Mouse (Mus musculus) left cerebral cortex, postnatal 36 days (tissue): ENCODE measurements around the gene Themis. TPM values are rescaled to one million over a fixed set of nuclear protein-coding genes. Genes with fewer than 3 reads are reported as not detected.

ENCODE experiments used
- DNase-seq, 2 experiments: peaks; one replicate each; pipeline ENCODE4 v3.0.0; 2021 to 2022; ENCODE audit warnings: low spot score in 2 of 2, mixed read lengths in 1 of 2
- intact Hi-C: fragments of 180-260 bp; cut with DNase I; formaldehyde crosslinking; loops from one replicate; pipeline ENCODE4 v1.15.1; 2025
- total RNA-seq, 2 experiments: library from RNA; stranded (reverse); gene quantifications; 2 replicates each; pipeline ENCODE4 v1.2.3; 2021

Themis gene
- not detected for total RNA-seq

- intact Hi-C loops: no loop called here
- no peak for DNase-seq
These were observed at the start of gene Themis for GRCm38 (mm10) chr10:28668261-28668660. TSS of gene Themis (plus strand) at chr10:28668360.

- no peak for DNase-seq
- intact Hi-C loops: no loop called here
These were observed 48.7 kb upstream of the Themis start for GRCm38 (mm10) chr10:28619415-28619814.

- DNase-seq: no peak
- intact Hi-C loops: no loop called here
These were observed 32.1 kb upstream of the Themis start for GRCm38 (mm10) chr10:28636096-28636495.

- DNase-seq: no peak
- intact Hi-C loops: no loop called here
These were observed 26.3 kb upstream of the Themis start for GRCm38 (mm10) chr10:28641887-28642286.

GRCm38 (mm10) chr10:28647855-28648254 lies 20.3 kb upstream of the Themis start:
- intact Hi-C loops: no loop called here
- no peak for DNase-seq

- no peak for DNase-seq
- intact Hi-C loops: no loop called here
These were observed 18.9 kb upstream of the Themis start for GRCm38 (mm10) chr10:28649109-28649899.

GRCm38 (mm10) chr10:28649900-28650160 lies 18.3 kb upstream of the Themis start:
- DNase-seq: no peak
- intact Hi-C loops: no loop called here

GRCm38 (mm10) chr10:28651910-28652309 lies 16.2 kb upstream of the Themis start:
- DNase-seq: no peak
- intact Hi-C loops: no loop called here

- no peak for DNase-seq
- intact Hi-C loops: no loop called here
These were observed 13.4 kb upstream of the Themis start for GRCm38 (mm10) chr10:28654733-28655132.

GRCm38 (mm10) chr10:28665141-28665540 lies 3.0 kb upstream of the Themis start:
- intact Hi-C loops: no loop called here
- DNase-seq: no peak

GRCm38 (mm10) chr10:28673931-28674330 lies 5.8 kb downstream of the Themis start:
- DNase-seq: no peak

GRCm38 (mm10) chr10:28675337-28675736 lies 7.2 kb downstream of the Themis start:
- intact Hi-C loops: no loop called here
- no peak for DNase-seq

More at GRCm38 (mm10) chr10:28673931-28674330, 5.8 kb downstream of the Themis start:
- intact Hi-C loops: no loop called here

GRCm38 (mm10) chr10:28694981-28695380 lies 26.8 kb downstream of the Themis start:
- intact Hi-C loops: no loop called here
- no peak for DNase-seq

GRCm38 (mm10) chr10:28696032-28696431 lies 27.9 kb downstream of the Themis start:
- intact Hi-C loops: no loop called here

GRCm38 (mm10) chr10:28698175-28698574 lies 30.0 kb downstream of the Themis start:
- intact Hi-C loops: no loop called here
- no peak for DNase-seq

More at GRCm38 (mm10) chr10:28696032-28696431, 27.9 kb downstream of the Themis start:
- DNase-seq: no peak

- intact Hi-C loops: no loop called here
- no peak for DNase-seq
These were observed 53.7 kb downstream of the Themis start for GRCm38 (mm10) chr10:28721828-28722227.

GRCm38 (mm10) chr10:28723266-28723665 lies 55.1 kb downstream of the Themis start:
- DNase-seq: no peak
- intact Hi-C loops: no loop called here

GRCm38 (mm10) chr10:28730122-28730521 lies 62.0 kb downstream of the Themis start:
- DNase-seq: no peak
- intact Hi-C loops: loop anchor here (10.0 kb wide), 2 partner anchors 115 to 655 kb away; partner anchors contain the start of gene Ptprk

GRCm38 (mm10) chr10:28737953-28738352 lies 69.8 kb downstream of the Themis start:
- intact Hi-C loops: loop anchor here (10.0 kb wide), 2 partner anchors 107 to 663 kb away; partner anchors contain the start of gene Ptprk
- DNase-seq: no peak

- intact Hi-C loops: no loop called here
- DNase-seq: no peak
These were observed 78.3 kb downstream of the Themis start for GRCm38 (mm10) chr10:28746426-28746825.

GRCm38 (mm10) chr10:28753321-28753720 lies 85.2 kb downstream of the Themis start:
- intact Hi-C loops: no loop called here
- DNase-seq: no peak

GRCm38 (mm10) chr10:28754927-28755326 lies 86.8 kb downstream of the Themis start:
- DNase-seq: no peak
- intact Hi-C loops: no loop called here
